Mouse (Mus musculus) retina, adult 2 months (tissue): ENCODE results near the gene Vgll4.
"Not testable (repeated sequence)": the region's sequence is repeated elsewhere in the genome, so short reads cannot be mapped to it uniquely, and the experiment has no call there.

Experiments
- DNase-seq: peaks from one replicate; pipeline ENCODE4 v3.0.0-alpha.2; 2012; ENCODE audit warnings: low read depth, low spot score

The Vgll4 gene

DNA sequence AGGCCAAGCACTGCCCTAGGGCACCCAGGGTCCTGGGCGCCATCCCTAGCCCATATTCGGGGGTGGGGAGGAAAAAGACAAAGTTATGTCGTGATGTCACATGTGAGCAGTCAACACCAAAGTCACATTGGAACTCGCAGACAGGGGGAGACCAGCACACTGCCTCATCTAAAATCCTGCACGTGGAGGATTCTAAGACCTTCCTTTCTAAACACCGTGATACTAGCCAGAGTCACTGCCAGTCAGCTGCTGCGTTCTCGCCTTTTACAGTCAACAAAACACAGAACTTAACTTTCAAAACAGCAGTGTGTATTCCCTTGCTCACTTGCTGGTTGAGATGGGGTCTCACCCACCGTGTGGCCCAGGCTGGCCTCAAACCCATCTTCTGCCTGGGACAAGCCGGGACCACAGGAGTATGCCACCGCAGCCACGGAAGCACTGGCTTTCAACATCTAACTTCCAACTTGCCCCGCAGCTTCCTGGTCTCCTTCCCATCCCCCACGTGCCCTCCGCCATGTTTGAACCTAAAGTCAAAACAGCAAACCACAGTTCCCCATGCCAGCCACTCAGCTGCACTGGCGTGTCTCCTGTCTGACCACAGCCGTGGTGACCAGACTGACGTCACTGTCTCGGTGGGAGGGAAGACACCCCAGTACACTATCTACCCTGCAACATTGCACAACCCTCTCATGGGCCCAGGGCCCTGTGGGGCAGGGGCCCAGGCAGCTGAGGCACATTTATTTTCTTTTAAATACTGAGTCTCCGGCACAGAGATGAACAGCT, 76.2 kb downstream of the Vgll4 start:
- DNase-seq, result no peak

DNA sequence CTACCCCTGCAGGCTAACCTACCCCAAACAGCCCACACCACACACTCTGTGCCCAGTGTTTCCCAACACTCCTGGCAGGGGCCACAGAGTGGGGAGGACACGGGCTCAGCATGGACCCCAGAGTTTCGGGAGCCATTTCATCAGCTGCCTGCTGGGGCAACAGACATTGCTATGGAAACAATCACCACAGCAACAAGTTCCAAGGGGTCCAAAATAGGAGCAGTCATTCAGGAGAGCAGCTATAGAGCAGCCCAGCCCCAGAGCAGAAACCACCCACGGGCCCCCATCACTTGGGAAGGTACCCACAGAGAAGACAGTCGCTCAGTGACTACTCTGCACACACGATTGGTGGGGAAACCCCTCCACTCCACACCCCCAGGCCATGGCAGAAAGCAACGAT, 77.4 kb downstream of the Vgll4 start:
- no peak for DNase-seq

DNA sequence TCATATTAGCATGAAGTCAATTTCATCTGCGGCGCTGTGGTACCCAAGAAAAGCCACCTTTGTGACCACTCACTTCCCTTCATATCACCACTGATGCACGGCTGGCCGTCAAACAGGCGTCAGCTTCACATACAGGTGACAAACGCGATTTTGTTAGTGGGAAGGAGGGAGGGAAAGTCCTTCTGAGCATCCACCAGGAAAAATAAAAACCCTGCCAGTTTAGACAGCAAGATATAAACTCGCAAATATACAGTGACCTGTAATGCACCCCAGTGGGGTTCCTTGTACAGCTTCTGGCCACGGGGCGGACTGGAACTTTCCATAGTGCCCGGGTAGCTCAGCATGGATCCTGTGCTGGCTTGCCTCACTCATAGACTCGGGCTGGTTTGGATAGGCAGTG, 78.0 kb downstream of the Vgll4 start:
- DNase-seq, result no peak

DNA sequence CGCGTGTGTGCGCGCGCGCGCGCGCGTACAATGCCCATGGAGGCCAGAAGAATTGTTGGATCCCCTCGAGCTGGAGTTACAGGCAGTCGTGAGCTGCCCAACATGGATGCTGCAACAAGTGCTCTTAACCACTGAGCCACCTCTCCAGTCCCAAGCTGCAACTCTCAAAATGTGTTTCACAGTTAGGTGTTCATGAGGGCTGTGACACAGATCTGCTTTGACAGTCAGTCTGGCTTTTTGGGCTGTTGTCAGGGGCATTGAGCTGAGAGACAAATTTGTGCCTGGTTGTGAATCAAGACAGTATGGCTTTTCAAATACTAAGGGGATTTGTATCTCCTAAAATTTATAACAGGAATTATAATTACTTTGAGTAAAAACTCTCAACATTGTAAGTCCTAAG, 78.5 kb downstream of the Vgll4 start:
- DNase-seq, result no peak

DNA sequence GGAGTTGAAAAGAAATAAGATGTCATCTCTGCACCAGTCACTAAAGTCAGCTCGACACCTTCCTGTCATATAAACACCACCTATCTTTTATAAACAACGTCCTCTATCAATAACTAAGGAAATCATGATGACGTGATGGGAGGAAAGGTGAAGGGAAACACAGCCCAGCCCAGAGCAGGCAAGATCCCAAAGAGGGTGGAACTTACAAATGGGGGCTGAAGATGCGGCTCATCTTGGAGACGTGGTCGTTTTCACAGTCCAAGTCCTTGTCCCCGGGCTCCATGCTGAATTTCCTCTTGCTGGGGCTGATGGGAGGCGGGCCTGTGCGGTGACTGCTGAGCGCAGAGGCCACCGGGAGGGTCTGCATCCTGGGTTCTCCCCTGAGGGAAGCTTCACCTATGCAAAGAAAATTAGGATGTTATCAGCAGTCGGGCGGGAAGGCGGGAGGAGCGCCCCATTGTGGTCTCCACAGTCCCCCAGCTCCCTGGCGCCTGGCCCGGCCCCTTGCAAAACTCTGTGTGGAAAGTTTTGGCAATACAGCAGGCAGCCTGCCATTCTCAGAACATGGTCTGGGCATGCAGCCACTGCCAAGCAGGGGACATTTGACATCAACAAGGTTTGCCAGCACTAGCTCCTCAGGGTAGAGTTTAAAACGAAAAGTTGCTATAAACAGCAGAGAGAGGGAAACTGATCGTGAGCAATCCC, 79.2 kb downstream of the Vgll4 start:
- no peak for DNase-seq

DNA sequence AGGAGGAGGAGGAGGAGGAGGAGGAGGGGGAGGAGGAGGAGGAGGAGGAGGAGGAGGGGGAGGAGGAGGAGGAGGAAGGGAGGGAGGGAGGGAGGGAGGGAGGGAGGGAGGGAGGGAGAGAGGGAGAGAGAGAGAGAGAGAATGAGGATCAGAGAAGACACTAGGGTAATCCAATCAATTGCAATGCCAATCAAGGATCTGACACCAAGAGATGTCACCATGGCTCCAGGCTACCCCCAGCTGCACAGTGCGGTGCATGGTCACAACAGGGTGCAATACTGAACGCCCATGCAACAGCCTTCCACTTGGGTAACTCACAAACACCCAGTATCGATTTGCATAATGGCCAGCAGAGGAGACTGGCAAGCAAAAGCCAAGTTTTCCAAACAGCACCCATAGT, 79.8 kb downstream of the Vgll4 start:
- DNase-seq, result not testable (repeated sequence)

DNA sequence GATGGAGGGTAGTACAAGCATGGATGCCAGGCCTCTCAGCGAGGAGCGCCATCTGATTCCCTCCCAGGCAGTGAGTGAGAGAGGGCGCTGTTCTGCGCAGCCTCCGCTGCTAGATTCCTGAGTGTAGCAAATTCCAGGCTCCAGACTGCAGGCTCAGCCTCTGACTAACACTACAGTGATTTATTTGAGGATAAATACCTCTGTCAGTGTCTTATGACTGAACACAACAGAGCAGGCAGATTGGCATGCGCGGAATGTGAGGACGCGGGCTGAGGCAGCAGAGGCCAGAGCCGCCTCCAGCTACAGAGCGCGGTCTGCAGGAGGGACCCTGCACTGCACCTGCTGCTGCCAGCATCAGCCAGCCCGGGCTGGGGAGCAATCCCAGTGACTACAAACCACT, 80.9 kb downstream of the Vgll4 start:
- DNase-seq, result no peak

DNA sequence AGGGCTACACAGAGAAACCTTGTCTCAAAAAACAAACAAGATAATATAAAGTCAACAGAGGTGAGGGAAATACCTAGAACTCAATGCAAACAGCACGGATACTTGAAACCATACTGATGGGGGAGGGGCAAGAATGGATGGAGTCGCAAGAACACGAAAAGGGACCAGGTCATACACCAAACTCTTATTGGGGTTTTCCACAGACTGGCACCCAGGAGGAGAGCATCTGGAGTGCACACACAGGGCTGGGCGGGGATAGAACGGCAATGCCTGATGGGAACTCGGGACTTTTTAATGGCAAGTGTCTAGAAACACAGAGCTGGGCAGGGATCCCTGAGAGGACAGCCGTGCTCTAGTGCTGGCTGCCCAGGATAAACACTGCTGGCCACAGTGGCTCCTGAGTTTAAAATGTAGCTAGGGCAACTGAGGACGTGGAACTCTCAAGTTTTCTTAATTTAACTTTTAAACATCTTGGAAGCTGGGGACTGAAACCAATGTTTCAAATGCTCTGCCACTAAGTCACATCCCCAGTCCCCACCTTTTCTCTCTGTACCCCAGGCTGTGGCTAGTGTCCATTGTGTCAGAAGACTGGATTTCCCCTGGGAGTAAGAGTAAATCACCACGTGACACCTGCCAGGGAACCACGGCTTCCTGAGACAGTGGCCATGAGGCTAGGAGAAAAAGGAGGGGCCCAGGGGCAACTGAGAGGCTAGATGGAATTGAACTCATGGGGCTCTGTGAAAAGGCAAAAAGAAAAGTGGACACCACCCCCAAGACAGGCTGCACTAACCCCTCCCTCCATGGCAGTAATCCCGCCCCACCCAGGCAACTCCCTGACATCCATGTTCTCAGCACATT, 83.1 kb downstream of the Vgll4 start:
- DNase-seq, result no peak

DNA sequence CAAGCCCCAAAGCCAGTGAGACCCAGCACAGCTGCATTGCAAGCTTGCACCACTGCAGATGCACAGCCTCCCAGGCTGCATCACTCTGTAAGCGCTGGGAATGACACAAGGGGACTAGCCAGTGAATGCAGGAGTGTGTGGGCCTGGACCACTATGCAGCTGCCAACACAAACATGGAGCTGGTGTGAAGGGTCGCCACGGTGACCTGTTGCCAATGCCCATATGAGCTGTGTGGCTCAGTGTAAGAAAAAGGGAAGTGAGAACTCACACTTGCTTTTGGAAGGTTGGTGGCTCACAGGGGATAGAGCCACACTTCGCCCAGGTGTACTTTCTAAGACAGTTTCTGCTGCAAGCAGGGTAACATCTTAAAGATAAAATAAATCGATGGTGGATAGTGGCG, 83.8 kb downstream of the Vgll4 start:
- no peak for DNase-seq

DNA sequence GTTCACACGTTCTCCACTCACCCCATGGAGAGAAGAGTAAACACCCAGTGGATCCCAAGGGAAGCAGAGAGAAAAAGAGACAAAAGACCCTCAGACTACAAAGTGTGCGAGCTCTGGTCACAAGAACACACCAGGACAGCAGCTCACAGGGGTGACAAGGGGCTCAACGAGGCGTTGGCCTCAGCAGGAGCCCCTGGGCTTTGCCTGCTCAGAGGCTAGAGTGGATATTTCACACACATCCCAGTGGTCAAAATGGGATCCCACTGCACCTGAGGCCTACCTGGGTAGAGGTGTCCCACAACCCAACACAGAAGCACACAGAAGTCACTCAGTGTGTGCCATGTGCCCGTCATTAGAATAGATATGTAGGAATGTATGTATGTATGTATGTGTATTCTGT, 84.7 kb downstream of the Vgll4 start:
- no peak for DNase-seq

DNA sequence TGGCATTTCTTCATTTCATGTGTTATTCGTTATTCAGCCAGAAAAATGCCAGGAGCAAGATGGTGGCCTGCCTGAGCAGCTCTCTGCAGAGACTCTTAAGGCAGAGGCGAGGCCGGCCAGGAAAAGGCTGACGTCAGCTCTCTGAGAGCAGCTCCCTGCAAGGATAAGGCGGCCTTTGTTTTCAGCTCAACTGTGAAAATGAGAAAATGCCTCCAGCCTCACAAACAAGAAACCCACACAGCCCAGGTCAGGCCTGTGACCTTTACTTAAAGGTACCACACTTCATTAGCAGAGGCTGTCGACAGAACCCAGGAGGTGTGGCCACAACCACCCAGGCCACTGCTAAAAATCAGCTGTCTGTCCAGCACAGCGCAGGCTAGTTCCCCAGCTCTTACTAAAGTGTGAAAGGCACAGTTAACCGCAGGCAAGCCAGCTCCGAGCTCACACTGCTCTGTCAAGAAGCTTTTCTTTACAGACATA, 86.5 kb downstream of the Vgll4 start:
- DNase-seq, result no peak

DNA sequence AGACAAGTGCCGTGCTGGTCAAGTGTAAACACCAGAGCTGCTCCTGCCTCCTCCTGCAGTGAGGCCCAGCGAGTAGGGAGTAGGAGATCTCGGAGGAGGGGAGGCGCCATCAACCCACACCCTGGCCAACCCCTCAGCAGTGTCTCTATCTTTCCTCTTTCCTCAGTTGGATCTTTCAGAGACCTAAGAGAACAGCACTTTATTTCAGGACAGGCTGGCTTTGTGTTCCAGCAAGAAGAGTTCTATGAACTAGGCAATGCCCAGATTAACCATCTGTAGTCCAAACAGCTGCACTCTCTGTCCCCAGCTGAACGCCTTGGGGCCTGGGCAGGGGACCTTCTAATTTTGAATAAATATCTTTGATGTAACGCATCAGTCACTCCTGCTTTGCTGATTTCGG, 87.1 kb downstream of the Vgll4 start:
- DNase-seq, result no peak

DNA sequence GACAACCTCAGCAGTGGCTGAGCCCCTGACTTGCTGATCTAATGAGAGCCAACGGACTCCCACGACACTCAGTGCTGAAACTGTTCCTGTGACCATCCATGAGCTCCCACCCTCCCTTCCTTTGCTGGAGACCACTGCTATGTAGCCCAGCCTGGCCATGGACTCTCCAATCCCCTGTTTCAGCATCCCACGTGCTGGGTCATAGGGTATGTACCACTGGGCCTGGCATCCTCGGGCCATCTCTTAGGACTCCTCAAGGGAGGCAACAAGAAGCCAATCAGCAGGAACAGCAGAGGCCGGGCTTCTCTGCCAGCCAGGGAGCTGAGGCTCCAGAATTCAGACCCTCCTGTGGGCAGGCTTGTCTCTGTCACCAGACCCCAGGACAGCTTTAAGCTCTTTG, 87.6 kb downstream of the Vgll4 start:
- no peak for DNase-seq

DNA sequence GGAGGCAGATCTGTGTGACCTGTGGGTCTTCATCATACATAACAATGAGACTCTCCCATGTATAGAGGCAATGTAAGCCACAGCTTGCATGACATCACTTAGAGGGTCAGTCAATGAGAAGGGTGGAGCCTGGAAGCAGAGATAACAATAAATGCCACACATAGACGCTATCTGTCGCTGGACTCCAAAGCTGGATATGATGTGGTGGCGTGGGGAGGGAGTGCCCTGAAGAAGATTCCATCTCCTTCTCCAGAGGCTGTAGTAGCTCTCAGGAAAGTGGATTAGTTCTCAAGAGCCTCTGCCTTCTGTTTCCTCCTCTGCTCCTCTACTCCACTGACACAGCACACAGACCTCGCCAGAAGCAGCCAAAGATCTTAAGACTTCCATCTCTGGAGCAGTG, 89.0 kb downstream of the Vgll4 start:
- no peak for DNase-seq

DNA sequence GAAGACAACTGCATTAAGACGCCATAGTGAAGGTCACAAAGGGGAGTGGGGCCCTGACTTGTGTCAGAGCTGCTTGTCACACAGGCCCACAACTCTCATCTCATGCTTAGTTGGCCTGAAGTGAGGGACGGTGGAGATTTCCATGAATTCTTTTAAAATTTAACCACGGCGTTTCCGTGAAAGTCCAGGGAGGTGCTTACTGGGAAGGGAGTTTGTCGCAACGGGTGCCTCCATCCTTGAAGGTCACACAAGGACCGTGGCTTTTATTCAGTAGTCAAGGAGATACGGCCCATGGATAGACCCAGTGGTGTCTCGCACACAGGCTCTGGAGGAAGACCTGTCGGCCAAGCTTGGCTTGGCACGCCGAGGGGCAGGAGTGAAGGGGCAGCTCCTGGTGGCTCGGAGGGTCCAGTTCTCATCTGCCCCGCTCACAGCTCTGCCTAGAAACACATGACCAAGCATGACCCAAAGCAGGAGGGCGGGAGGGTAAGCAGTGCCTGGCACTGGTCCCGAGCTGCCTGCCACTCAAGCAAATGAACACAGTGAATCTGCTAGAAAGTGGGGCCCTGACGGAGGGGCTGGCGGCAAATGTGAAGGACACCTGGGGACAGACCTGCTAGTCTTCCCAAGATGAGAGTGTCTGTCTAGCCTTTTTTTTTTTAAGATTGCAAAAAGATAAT, 90.8 kb downstream of the Vgll4 start:
- no peak for DNase-seq

DNA sequence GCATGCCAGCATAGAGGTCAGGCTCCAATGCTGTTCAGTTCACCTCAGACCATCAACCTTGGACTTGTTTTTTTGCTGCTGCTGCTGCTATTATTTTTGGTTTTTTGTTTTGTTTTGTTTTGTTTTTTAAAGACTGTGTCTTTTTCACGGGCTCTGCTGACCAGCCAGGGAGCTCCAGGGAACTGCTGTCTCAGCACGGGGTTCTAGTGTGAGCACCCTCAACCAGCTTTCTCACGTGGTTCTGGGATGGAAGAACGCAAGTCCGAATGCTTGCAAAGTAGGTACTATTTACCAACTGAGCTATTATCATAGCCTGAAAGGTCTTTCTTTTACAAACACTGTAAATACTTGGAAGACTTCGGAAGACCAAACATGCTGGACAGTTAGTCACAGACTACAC, 93.2 kb downstream of the Vgll4 start:
- DNase-seq, result no peak

DNA sequence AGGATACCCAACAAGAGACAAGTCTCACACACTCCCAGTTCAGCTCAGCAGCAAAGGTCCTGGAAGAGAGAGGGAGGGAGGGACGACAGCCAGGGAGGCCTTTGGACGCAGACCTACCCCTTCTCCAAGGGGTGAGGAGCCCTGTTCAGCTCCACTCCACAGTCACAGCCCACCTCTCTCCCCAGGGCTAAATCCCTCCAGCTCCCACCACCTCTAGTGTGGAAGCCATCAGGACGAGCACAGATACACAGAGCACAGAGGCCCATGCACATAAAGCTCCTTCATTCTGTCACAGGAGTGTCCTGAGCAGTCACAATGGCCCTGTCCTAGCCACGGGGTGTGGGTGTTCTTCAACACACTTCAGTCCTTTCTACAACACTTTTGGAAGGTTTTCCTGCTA, 93.8 kb downstream of the Vgll4 start:
- DNase-seq, result no peak

DNA sequence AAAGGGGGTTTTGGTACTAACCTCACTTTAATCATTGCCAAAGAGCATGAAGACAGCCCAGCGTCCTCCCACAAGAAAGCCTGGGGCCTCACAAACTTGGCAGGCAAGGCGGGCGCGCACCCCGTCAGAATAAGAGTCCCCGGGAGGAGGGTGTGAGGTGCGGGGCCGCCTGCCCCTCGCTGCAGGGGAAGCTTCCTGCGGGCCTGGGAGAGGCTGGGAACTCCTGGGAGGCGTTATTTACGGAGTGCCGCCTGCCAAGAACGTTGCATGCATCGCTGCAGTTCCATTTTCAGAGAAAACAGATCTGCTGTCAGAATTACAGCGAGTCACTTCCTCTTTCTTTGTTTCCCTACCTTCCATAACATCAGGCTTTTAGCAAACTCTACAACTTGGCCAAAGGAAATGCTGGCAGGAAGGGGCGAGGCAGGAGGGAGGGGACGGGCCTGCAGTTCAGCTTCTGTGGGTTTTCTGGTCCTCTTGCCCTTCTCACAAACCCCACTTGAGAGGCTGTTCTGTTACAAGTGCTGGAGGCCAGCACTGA, 94.7 kb downstream of the Vgll4 start:
- no peak for DNase-seq

DNA sequence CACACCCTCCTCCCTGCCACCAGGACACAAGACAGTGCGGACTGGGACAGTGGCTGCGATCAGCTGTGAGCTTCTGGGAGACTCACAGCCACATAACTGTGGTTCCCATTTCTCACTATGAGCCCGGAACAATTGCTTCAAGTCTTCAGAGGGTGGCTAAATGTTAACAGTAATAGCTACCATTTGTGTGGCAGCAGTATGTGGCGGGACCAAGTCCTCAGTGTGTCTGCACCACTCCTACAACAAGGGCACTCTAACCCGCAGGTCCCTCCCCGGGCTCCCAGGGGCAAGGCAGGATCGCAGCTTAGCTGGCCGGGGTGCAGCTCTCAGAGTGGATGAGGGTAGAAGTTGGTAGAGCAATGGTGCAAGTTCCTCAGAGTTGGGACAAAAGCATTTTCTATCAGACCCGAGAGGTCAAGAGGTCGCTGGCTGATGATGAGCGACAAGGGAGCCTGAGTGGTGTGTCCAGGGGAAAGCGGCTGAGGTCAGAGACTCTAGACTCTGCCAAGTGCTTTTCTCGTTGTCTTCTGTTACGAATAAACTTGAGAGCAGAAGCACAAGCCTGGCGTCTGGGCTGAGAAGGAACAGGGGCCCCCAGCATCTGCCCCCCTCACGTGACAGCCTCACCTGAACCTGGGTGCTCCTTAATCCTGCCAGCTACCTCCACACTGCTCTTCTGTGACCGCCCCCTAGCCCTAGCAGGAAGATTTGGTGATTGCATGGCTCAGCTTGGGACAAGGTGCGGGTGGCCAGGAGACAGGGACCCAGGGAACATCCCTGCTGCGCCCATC, 95.5 kb downstream of the Vgll4 start:
- DNase-seq, result no peak

DNA sequence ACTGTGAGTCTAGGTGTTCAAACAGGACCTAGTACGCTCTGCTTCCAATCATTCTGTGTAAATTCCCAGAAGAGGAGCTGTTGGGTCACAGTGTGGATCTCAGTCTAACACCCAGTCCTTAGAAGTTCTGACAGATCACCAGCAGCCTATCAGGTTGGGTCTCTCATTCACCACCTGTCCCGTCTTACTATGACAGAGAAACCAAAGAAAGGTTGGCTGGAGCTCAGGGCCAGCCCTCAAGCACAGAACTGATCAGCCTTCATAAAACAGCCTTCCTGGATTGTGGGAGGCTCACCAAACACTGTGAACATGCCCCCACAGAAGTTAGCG, 96.0 kb downstream of the Vgll4 start:
- DNase-seq, result no peak
